Mouse (Mus musculus) heart, adult 18-20 months (tissue): ENCODE results near the gene Mnx1. TPM values are rescaled to one million over a fixed set of nuclear protein-coding genes. Genes with fewer than 3 reads are reported as not detected.
"Not testable (repeated sequence)": the region's sequence is repeated elsewhere in the genome, so short reads cannot be mapped to it uniquely, and the experiment has no call there.

Source experiments
- DNase-seq, 2 experiments: peaks; one replicate each; pipeline ENCODE4 v3.0.0; 2021 to 2022; ENCODE audit warnings: mixed read lengths in 1 of 2
- total RNA-seq, 2 experiments: library from RNA; stranded (reverse); gene quantifications; 2 replicates each; pipeline ENCODE4 v1.2.3; 2021

Mnx1 gene
- total RNA-seq, 2 experiments from 2014 or later: not detected

DNA sequence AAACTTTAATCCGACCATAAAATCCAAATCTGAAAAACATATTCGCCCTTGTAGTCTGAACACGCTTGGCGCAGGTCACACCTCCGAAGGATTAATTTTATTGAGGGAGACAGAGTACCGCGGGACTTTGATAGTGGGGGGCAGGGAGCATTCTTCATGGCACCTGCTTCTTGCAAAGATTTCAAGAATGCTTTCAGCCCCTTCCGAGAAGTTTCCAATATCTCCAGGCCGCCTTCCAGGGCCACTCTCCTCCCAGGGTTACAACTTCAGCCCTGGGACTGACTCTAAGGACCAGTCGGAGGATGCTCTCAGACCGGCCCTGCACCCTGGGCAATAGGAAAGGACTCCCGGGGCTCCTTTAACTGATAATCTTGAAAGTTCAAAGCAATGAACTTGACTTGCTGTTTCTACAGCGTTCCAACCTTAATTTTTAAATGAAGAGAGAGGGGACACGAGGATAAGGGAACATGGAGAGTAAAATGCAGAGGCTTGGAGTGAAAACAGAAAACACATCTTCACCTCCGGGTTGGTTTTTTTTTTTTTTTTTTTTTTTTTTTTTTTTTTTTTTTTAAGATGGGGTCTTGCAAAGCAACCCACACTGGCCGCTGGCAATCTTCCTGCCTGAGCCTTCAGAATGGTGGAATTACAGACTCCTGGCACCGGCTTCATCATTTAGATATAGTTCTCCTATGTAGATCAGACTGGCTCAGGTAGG is 9.8 kb downstream of the Mnx1 start:
- DNase-seq: no peak

DNA sequence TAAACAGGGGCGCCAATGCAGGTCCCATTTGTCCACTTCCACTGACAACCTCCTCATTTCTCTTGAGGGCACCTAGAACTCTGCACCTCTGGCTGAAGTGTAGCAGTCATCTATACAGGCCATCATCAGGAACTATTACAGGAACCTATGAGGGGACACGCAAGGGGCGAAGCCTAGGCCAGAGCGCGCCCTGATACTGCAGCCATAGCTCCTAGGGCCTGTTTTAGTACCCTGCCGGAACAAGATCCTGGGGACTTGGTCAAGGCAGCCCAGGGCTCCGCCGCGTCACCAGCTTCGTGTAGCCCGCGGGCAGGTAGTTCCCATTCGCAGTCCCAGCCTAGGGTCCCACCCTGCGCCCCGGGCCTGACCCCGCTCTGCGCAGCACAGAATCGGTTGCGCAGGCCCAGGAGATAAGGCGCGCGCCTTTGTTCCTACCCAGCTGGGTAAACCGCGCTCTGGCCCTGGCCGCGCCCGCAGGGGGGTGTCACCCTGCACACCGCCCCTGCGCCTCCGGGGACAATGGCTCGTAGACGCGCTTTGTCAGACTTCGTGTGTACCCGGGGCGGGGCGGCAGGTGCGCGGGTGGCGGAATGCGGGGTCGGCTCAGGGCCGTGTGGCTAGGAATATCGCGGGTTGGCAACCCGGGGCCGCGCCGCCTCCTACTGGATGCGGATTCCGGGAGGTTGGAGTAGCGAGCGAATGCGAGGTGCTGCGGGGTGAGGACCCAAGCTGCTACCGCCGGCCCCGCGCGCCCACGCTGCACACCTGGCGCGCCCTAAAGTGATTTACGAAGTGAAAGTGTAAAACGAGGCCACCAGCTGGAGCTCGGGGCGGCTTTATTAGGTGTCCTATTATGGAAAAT is 10.6 kb downstream of the Mnx1 start:
- DNase-seq: no peak

DNA sequence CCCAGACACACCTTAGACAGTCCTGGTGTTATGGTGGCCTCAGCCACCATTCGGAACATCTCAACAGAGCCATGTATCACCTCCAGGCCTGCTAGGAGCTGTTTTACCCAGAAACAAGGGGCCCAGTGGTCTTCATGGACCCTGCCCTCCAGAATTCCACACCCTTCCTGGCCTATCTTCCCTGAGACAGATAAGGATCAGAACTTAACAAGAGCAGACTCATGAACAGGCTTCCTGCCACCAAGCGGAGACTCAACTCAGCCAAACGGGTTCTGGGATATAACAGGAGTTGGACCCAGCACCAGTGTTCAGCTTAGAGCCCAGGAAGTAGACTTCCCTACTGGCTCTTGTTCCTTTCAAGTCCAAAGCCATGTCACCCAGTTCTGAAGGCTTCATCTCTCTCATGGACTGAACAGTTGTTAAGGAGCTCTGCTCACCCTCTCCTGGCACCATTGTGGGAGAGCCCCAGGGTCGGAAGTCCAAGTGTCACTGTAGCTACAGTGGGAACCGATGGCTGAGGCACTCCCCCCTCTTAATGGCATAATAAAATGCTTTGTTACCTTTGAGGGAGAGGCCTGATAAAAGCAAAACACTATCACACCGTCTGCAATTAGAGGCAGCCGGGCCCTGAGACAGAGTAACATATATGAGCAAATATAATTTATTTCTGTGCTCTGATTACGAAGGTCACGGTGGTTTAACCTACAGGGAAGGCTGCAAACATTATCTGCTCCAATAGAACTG is 15.2 kb downstream of the Mnx1 start:
- DNase-seq: no peak

DNA sequence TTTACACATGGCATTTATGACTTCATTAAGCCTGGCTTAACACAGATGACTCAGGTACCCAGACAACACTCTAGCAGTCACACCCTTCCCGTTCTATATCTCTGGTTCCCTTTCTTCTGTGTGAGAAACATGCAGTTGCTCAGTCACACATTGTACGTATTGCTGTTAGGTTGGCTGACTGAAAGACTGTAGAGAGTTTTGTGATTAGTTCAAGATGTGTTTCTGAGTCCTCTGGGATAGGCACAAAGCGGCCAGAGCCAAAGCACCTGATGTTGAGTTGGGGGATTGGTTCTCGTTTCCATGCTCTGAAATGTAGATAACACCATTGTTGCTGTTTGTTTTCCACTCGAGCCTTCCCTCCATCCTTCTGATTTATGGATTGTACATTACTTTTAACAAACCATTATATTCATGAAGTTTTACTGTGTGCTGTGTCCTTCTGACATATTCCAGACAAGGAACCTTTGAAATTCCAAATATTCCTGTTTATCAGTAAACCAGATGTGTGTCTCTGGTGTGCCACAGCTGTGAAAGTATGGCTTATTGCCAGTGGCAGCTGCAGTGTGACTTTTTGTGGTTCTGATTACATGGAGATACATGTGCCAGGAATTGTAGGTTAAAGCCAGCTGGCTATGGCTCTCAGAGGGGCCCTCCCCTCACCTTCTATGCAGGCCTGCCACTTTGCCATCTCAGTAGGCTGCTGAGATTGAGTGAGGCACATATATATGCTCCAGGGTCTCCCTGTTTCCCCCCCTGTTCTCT is 21.2 kb downstream of the Mnx1 start:
- peak in 1 of 2 experiments; percentile 21 for DNase-seq

DNA sequence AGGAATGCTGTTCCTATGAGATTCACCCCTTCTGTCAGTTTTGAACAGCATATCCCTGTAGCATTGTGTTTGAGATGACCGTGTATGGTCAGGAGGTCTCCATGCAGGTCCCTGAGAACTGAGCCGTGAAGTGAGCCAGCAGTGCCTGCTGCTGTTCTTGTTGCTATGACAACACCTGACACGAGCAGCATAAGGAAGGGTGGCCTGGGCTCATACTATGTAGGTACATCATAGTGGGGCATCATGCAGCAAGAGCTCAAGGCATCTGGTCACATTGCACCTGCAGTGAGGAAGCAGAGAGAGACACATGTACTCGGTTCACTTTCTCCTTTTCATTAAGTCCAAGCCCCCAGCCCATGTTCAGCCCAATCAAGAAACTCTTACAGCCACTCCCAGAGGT is 25.9 kb downstream of the Mnx1 start:
- no peak for DNase-seq

DNA sequence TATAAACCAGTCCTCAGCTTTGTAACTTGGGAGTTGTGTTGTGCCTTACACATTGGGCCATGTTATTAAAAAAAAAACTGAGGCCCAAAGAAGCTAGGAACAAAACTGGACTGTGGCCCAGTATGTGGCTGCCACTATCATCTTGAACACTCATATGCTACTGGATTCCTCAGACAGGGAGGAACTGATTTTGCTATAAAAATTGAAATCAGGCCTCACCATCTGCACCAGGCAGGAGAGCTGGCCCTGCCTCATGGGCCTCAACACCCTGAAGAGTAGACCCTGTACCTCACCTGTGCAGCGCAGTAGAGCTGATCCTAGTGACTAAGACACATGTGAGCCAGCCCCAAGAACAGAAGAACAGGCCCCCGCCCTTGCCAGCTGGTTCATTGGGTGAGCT is 33.0 kb downstream of the Mnx1 start:
- DNase-seq: no peak

DNA sequence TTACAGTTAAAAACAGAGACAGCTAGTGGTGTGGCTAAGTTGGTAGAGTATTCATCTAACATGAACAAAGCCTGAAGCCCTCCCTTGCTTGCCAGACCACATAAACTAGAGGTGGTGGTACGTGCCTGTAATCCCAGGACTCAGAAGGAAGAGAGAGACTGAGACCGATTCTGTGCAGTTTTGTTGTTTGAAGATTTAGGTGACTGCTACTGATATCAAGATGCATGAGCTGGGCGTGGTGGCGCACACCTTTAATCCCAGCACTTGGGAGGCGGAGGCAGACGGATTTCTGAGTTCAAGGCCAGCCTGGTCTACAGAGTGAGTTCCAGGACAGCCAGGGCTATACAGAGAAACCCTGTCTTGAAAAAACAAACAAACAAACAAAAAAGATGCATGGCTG is 41.5 kb downstream of the Mnx1 start:
- not testable (repeated sequence) for DNase-seq

DNA sequence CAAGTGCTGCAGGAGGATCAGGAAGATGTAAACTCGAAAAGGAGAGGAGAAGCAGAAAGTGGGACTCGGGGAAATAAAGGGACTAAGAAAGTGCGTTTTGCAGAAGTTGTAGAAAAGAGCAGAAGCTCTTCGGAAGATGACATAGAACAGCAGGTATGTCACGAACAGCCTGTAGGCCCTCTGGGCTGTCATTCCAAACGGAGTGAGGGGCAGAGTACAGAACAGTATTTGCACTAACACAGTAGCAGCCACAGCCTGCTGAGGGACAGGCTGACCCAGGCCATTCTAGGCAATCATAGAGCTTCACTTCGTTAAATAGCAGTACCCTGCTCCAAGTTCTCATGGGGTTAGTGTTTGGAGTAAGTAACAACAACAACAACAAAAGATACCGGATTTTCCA is 42.8 kb downstream of the Mnx1 start:
- DNase-seq: no peak

DNA sequence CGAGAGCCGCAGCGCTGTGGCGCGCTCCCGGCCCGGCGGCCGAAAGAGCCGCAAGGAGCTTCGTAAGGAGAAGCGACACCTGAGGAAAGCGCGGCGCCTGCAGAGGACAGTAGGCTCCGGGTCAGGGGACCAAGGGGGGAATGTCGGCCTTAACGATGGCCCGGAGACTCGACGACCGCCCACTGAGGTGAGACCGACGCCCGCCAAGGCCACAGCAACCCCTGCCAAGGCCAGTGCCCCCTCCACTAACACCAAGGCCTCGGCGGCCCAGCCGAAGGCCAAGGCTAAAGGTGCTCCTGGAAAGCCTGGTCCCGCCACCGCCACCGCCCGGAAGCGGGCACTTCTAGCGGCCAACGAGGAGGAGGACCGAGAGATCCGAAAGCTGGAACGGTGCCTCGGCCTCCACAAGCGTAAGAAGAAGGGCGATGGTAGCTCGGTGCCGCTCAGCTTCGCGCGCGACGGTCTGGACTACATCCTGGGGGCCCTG is 43.4 kb downstream of the Mnx1 start:
- DNase-seq: peak; percentile 31 to 43

DNA sequence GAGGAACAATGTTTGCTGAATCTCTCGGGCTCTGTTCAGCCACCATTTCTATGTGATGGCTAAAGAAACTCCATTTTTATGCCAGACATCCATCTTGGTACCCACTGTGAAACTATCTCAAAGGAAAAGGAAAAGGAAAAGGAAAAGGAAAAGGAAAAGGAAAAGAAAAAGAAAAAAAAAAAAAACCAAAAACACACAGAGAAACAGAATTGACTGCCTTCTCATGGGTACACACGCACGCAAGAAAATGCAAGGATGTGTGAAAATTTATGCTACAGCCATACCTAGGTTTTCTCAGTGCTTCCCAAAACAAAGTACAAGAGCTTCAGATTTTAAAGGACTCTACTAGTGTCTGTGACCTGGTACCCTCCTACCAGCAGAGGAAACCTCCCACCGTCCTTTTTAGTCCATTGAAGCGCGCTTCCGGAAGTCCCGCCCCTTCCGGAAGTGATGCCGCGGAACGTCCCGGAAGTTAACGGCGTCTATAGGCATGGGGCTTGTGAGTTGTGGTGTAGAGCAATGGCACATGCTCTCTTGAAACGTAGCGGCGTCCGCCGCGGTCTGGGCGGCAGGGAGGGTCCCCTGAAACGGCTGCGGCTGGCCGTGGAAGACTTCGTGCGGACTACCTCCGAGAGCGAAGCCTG is 43.9 kb downstream of the Mnx1 start, which contains the start of gene Nom1:
Gene Nom1, plus strand, starts transcription at position 437 of the 644 bp plus-strand sequence.
- DNase-seq: peak; percentile 93 to 96

DNA sequence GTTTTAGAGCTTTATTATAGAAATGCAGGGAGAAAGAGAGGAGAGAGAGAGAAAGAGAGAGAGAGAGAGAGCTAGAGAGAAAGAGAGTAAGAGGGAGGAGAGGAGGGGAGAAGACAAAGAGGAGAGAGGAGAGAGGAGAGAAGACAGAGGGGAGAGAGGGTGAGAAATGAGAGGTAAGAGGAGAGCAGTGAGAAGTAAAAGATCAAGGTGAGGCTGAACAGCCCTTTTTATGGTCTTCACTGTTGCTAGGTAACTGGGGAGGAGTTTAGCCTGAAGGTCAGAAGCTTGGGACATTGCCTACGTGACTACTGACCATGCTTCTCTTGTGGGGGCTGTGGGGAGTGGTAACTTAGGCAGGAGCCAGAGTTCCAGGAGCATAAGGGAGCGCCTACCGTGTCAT is 54.9 kb downstream of the Mnx1 start:
- DNase-seq: not testable (repeated sequence)

Other genes with a start within 250 kb of the Mnx1 start
- 10 to 100 TPM; 14.3 to 15.2 TPM for gene Lmbr1, start 100.1 kb downstream of the Mnx1 start, total RNA-seq
- 10 to 100 TPM; 11.8 to 17.8 TPM for gene Nom1, start 43.8 kb downstream of the Mnx1 start, total RNA-seq
- 10 to 100 TPM; 41.0 to 43.9 TPM for gene Ube3c, start 90.8 kb upstream of the Mnx1 start, total RNA-seq